Mouse (Mus musculus): ENCODE data around the gene Ppy. TPM values are rescaled to one million over a fixed set of nuclear protein-coding genes. Genes with fewer than 3 reads are reported as not detected.

The Ppy gene
- polyA plus RNA-seq, 1 experiment from 2014 or later = not detected

GRCm38 (mm10) chr11:102117386-102117785 lies 16.3 kb upstream of the Ppy start:
- Histone ChIP-seq H3K4me1 (peaks cover 27% of the 10 kb centered on the region), H3K9ac (no peak overlapping the region), H3K9me3 (replicated peaks) (0 out of 2 replicates have a peak, but pooled peaks cover 4% of the 10 kb centered on the region), H3K4me2 (peak overlapping the region; percentile 47), H3K27ac (peak overlapping the region; percentile 46), H3K4me3 (no peak overlapping the region), H3K36me3 (no peaks in the 10 kb centered on the region), H3K27me3 (replicated peaks) (peaks cover 24% of the 10 kb centered on the region)
- peak; percentile 88 for ATAC-seq
- 51% methylated on average over 6 of the region's 6 CpGs for WGBS (ENCODE audit: insufficient replicate concordance)

- WGBS (ENCODE audit: insufficient replicate concordance) = 25% methylated on average over 8 of the region's 8 CpGs
- ATAC-seq = peak; percentile 75
- Histone ChIP-seq H3K27ac (no peak overlapping the region), H3K27me3 (replicated peaks) (peaks cover 35% of the 10 kb centered on the region), H3K36me3 (no peaks in the 10 kb centered on the region), H3K9me3 (replicated peaks) (0 out of 2 replicates have a peak, but pooled peaks cover 4% of the 10 kb centered on the region), H3K4me1 (peaks cover 27% of the 10 kb centered on the region), H3K4me3 (no peak overlapping the region), H3K9ac (no peak overlapping the region), H3K4me2 (0 out of 2 replicates have a peak overlapping the region, but pooled peaks have one; percentile 17)
Measured at GRCm38 (mm10) chr11:102116241-102116640, 15.1 kb upstream of the Ppy start.

- no peak overlapping the region for H3K4me3 ChIP-seq
- no peaks in the 10 kb centered on the region for H3K9me3 ChIP-seq (replicated peaks)
- WGBS (ENCODE audit: insufficient replicate concordance) = 47% methylated on average over 5 of the region's 5 CpGs
- no peak for ATAC-seq
- peaks cover 17% of the 10 kb centered on the region for H3K4me1 ChIP-seq
- H3K36me3 ChIP-seq = no peaks in the 10 kb centered on the region
- peaks cover 81% of the 10 kb centered on the region for H3K27me3 ChIP-seq (replicated peaks)
- no peak overlapping the region for H3K27ac ChIP-seq
- no peak overlapping the region for H3K9ac ChIP-seq
- H3K4me2 ChIP-seq = no peak overlapping the region
Measured at GRCm38 (mm10) chr11:102111576-102111975, 10.5 kb upstream of the Ppy start.

- no peak for ATAC-seq
- no peak within 1 kb of the TSS for H3K9ac ChIP-seq
- H3K4me1 ChIP-seq = peaks cover 15% of the 10 kb centered on the region
- H3K27ac ChIP-seq = no peak within 1 kb of the TSS
- WGBS (ENCODE audit: insufficient replicate concordance) = 15% methylated on average over 8 of the region's 9 CpGs
- no peak within 1 kb of the TSS for H3K4me3 ChIP-seq
- peaks cover 99% of the 10 kb centered on the region for H3K27me3 ChIP-seq (replicated peaks)
- H3K36me3 ChIP-seq = no peaks in the 10 kb centered on the region
- H3K9me3 ChIP-seq (replicated peaks) = no peaks in the 10 kb centered on the region
- H3K4me2 ChIP-seq = no peak within 1 kb of the TSS
Measured at GRCm38 (mm10) chr11:102107732-102108131, 6.6 kb upstream of the Ppy start, which contains the start of gene Pyy. Pyy (minus strand) TSS chr11:102107832.

GRCm38 (mm10) chr11:102106911-102107310 lies 5.8 kb upstream of the Ppy start:
- H3K4me2 ChIP-seq = no peak overlapping the region
- no peak overlapping the region for H3K9ac ChIP-seq
- no peaks in the 10 kb centered on the region for H3K9me3 ChIP-seq (replicated peaks)
- no peaks in the 10 kb centered on the region for H3K36me3 ChIP-seq
- H3K27ac ChIP-seq = no peak overlapping the region
- WGBS (ENCODE audit: insufficient replicate concordance) = 5% methylated on average over 21 of the region's 21 CpGs
- peaks cover 23% of the 10 kb centered on the region for H3K4me1 ChIP-seq
- no peak overlapping the region for H3K4me3 ChIP-seq
- ATAC-seq = no peak
- H3K27me3 ChIP-seq (replicated peaks) = peaks cover 99% of the 10 kb centered on the region

- Histone ChIP-seq H3K27me3 (replicated peaks) (peaks cover 99% of the 10 kb centered on the region), H3K9ac (no peak overlapping the region), H3K27ac (no peak overlapping the region), H3K4me2 (peak overlapping the region; percentile 19), H3K36me3 (no peaks in the 10 kb centered on the region), H3K4me3 (no peak overlapping the region), H3K4me1 (peaks cover 31% of the 10 kb centered on the region), H3K9me3 (replicated peaks) (no peaks in the 10 kb centered on the region)
- ATAC-seq = peak; percentile 57
- WGBS (ENCODE audit: insufficient replicate concordance) = 6% methylated on average over 17 of the region's 17 CpGs
Measured at GRCm38 (mm10) chr11:102102485-102103258, 1.6 kb upstream of the Ppy start.

GRCm38 (mm10) chr11:102096887-102097391 lies 4.2 kb downstream of the Ppy start:
- 2% methylated on average over 18 of the region's 18 CpGs for WGBS (ENCODE audit: insufficient replicate concordance)
- H3K9ac ChIP-seq = peak overlapping the region; percentile 44

GRCm38 (mm10) chr11:102096446-102096845 lies 4.7 kb downstream of the Ppy start:
- peak overlapping the region; percentile 85 for H3K27ac ChIP-seq
- H3K9me3 ChIP-seq (replicated peaks) = no peaks in the 10 kb centered on the region
- H3K36me3 ChIP-seq = no peaks in the 10 kb centered on the region
- H3K4me2 ChIP-seq = peak overlapping the region; percentile 72
- H3K4me3 ChIP-seq = peak overlapping the region; percentile 41
- peaks cover 50% of the 10 kb centered on the region for H3K4me1 ChIP-seq
- WGBS (ENCODE audit: insufficient replicate concordance) = 41% methylated on average over 5 of the region's 5 CpGs
- H3K9ac ChIP-seq = peak overlapping the region; percentile 44
- ATAC-seq = peak; percentile 32
- H3K27me3 ChIP-seq (replicated peaks) = peaks cover 47% of the 10 kb centered on the region

More at GRCm38 (mm10) chr11:102096887-102097391, 4.2 kb downstream of the Ppy start:
- H3K4me3 ChIP-seq = peak overlapping the region; percentile 41
- no peaks in the 10 kb centered on the region for H3K9me3 ChIP-seq (replicated peaks)
- H3K4me1 ChIP-seq = peaks cover 55% of the 10 kb centered on the region
- no peaks in the 10 kb centered on the region for H3K36me3 ChIP-seq
- H3K4me2 ChIP-seq = peak overlapping the region; percentile 72
- peak overlapping the region; percentile 85 for H3K27ac ChIP-seq
- peaks cover 47% of the 10 kb centered on the region for H3K27me3 ChIP-seq (replicated peaks)
- ATAC-seq = peak; percentile 90

GRCm38 (mm10) chr11:102095676-102096075 lies 5.4 kb downstream of the Ppy start:
- peak overlapping the region; percentile 44; the same call in 1 of the 2 replicates for H3K9ac ChIP-seq
- H3K27ac ChIP-seq = peak overlapping the region; percentile 85
- peaks cover 42% of the 10 kb centered on the region for H3K27me3 ChIP-seq (replicated peaks)
- no peaks in the 10 kb centered on the region for H3K9me3 ChIP-seq (replicated peaks)
- no peak overlapping the region for H3K4me3 ChIP-seq
- WGBS (ENCODE audit: insufficient replicate concordance) = 63% methylated on average over 3 of the region's 3 CpGs
- peaks cover 50% of the 10 kb centered on the region for H3K4me1 ChIP-seq
- no peaks in the 10 kb centered on the region for H3K36me3 ChIP-seq
- peak overlapping the region; percentile 72 for H3K4me2 ChIP-seq
- ATAC-seq = peak; percentile 33; the same call in 1 of the 2 replicates

- 2% methylated on average over 20 of the region's 20 CpGs for WGBS (ENCODE audit: insufficient replicate concordance)
- peak; percentile 88 for ATAC-seq
- peak overlapping the region; percentile 96 for H3K4me2 ChIP-seq
- peak overlapping the region; percentile 98 for H3K27ac ChIP-seq
- no peaks in the 10 kb centered on the region for H3K9me3 ChIP-seq (replicated peaks)
- peaks cover 8% of the 10 kb centered on the region; the same call in 1 of the 2 replicates for H3K27me3 ChIP-seq (replicated peaks)
- peaks cover 12% of the 10 kb centered on the region for H3K36me3 ChIP-seq
- peaks cover 55% of the 10 kb centered on the region for H3K4me1 ChIP-seq
- peak overlapping the region; percentile 71 for H3K4me3 ChIP-seq
- H3K9ac ChIP-seq = peak overlapping the region; percentile 84
Measured at GRCm38 (mm10) chr11:102089088-102089808, 11.9 kb downstream of the Ppy start.

GRCm38 (mm10) chr11:102087931-102088898 lies 12.9 kb downstream of the Ppy start, which contains the start of gene Mpp2:
Mpp2 (minus strand) TSS chr11:102088515.
- WGBS (ENCODE audit: insufficient replicate concordance) = under 1% methylated on average over 49 of the region's 49 CpGs

More at GRCm38 (mm10) chr11:102087931-102088898, 12.9 kb downstream of the Ppy start, which contains the start of gene Mpp2:
- Histone ChIP-seq H3K4me3 (peak within 1 kb of the TSS; percentile 71), H3K36me3 (peaks cover 21% of the 10 kb centered on the region), H3K9ac (peak within 1 kb of the TSS; percentile 84), H3K4me1 (peaks cover 46% of the 10 kb centered on the region), H3K9me3 (replicated peaks) (no peaks in the 10 kb centered on the region), H3K4me2 (peak within 1 kb of the TSS; percentile 96), H3K27ac (peak within 1 kb of the TSS; percentile 98), H3K27me3 (replicated peaks) (peaks cover 8% of the 10 kb centered on the region; the same call in 1 of the 2 replicates)
- ATAC-seq = peak; percentile 84
